Mouse (Mus musculus): ENCODE data around the gene Nt5c3b.

Nt5c3b gene

GRCm38 (mm10) chr11:100441797-100442196, at the start of gene Nt5c3b, which contains the start of gene Klhl10:
Nt5c3b (minus strand) TSS chr11:100441808.
Klhl10 (plus strand) TSS chr11:100441917.
- ChIA-PET CTCF (interaction anchor here in 3 of 4 experiments (0.5 to 1.5 kb wide), 7 partner anchors 16 to 1078 kb away, joined by 3 to 6 read pairs (median 4); no protein-coding TSS in a partner anchor), POLR2A (interaction anchor here (0.7 to 2.7 kb wide), 14 partner anchors 10 to 120 kb away, joined by 3 to 10 read pairs (median 4); partner anchors contain the start of genes Klhl11 (in 3 of the 4) and Acly (in 1 of the 4))

DNA sequence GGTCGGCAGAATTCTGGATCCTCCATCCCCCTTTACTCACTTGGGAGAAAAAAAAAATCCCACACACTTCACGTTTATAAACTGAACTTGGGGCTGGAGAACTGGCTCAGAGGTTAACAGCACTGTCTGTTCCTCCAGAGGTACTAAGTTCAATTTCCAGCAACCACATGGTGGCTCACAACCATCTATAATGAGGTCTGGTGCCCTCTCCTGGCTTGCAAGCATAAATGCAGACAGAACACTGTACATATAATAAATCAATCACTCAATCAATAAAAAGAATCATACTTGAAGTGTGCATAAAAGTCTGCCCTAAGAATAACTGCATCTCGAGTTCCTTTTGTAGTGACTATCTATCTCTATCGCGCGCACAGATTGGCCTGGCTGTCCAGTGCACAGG, 49.3 kb upstream of the Nt5c3b start:
- ChIA-PET CTCF (interaction anchor here in 2 of 4 experiments (0.6 to 1.2 kb wide), 5 partner anchors 8 to 167 kb away, joined by 3 to 4 read pairs (median 3); partner anchors contain the start of gene Klhl11 (in 1 of the 2)), POLR2A (interaction anchor here in 3 of 4 experiments (0.8 to 6.1 kb wide), 5 partner anchors 13 to 37 kb away, joined by 3 to 38 read pairs (median 4); partner anchors contain the start of genes Klhl11 (in 2 of the 3) and Acly (in 1 of the 3))

DNA sequence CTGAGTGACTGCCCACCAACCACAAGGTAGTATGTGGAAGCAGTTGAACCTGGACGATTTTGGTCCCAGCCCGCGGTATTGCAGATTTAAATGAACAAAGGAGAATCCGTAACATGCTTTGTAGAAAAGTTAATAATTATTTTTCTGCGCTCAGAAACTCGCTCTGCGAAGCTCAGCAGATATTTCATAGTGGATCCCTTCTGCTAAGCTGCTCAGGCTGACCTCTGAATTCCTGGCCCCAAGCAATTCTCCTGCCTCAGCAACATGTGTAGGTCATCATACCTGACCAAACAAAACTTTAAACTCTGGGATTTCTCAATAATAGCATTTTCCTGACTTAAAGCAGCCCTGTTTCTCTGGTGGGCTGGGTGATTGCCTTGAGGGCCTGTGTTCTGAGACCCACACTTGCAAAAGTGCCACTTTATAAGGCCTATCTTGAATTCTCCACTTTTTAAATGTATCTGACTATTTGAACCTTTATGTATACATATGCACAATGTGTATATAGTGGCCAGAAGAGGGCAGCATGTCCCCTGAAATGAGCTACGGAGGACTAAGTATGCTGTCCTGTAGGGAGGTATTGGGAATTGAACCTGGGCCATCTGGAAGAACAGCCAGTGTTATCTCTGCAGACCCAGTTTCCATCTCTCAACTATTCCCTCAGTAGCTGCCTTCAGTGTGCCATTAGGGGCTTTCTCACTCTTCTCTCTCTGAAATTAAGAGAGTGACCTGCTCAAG, 44.4 kb upstream of the Nt5c3b start:
- CTCF ChIA-PET: interaction anchor here in 3 of 4 experiments (0.5 to 2.0 kb wide), 18 partner anchors 9 to 408 kb away, joined by 3 to 7 read pairs (median 3); partner anchors contain the start of genes Acly (in 1 of the 3), Hspb9 (in 1 of the 3), Jup (in 1 of the 3) and Klhl10 (in 1 of the 3)
- POLR2A ChIA-PET: interaction anchor here (0.6 to 3.4 kb wide), 16 partner anchors 9 to 166 kb away, joined by 4 to 21 read pairs (median 6); partner anchors contain the start of genes Klhl11 (in 4 of the 4), Acly (in 3 of the 4) and Eif1 (in 2 of the 4)

DNA sequence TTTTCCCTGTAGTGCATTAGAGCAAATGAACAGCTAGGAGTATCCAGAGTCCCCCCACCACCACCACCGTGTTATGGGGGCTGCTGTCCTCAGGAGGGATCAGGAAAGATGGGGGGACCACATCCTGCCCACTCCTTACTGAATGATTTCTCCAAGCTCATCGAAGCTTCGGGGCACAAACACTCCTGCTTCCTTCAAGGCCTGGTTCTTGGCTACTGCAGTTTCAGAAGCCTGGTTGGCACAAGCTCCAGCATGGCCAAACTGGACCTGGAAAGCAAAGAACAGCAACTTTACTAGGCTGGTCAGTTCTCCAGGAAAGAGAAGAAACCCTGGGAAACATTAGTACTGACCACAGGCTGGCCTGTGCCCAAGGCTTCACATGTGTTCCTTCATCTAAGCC, 42.9 kb upstream of the Nt5c3b start:
- ChIA-PET POLR2A (interaction anchor here in 3 of 4 experiments (0.5 to 3.3 kb wide), 7 partner anchors 11 to 53 kb away, joined by 3 to 16 read pairs (median 3); partner anchors contain the start of genes Acly (in 1 of the 3) and Klhl11 (in 1 of the 3)), CTCF (no interaction called here)

DNA sequence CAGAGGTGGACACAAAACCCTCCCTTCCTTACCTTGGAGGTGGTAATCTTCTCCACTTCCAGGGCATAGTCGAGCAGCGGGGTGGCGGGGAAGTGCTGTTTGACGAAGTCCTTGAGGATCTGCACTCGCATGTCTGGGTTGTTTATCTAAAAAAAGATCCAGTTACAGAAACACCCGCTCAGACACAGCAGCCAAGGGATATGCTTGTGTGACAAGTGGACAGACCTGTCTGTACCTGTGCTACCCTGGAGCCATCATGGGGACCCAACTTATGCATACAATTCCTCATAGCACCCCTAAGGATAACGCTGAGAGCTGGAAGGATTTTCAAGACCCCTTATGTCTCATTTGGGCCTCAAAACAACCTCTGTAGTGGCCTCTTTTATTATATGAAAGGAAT, 37.5 kb upstream of the Nt5c3b start:
- ChIA-PET CTCF (interaction anchor here in 1 of 4 experiments (0.7 kb wide), 1 partner anchor 162 kb away, joined by 3 read pairs; no protein-coding TSS in a partner anchor), POLR2A (interaction anchor here in 3 of 4 experiments (0.5 to 1.2 kb wide), 10 partner anchors 8 to 159 kb away, joined by 3 to 5 read pairs (median 3); partner anchors contain the start of genes Acly (in 1 of the 3) and Eif1 (in 1 of the 3))

- ChIA-PET POLR2A (interaction anchor here in 3 of 4 experiments (0.6 to 3.7 kb wide), 11 partner anchors 11 to 156 kb away, joined by 3 to 21 read pairs (median 5); partner anchors contain the start of genes Acly (in 2 of the 3), Eif1 (in 1 of the 3) and Jup (in 1 of the 3)), CTCF (no interaction called here)
Measured at GRCm38 (mm10) chr11:100476281-100476680, 34.7 kb upstream of the Nt5c3b start.

- ChIA-PET CTCF (interaction anchor here in 2 of 4 experiments (0.8 to 1.5 kb wide), 13 partner anchors 16 to 111 kb away, joined by 3 to 8 read pairs (median 3); partner anchors contain the start of genes Acly (in 2 of the 2) and Jup (in 1 of the 2)), POLR2A (interaction anchor here (0.6 to 4.4 kb wide), 61 partner anchors 8 to 1551 kb away, joined by 3 to 30 read pairs (median 5); partner anchors contain the start of genes Acly (in 3 of the 4), Jup (in 3 of the 4), Eif1 (in 2 of the 4) and Klhl10 (in 2 of the 4))
Measured at GRCm38 (mm10) chr11:100472935-100473295, 31.3 kb upstream of the Nt5c3b start.

GRCm38 (mm10) chr11:100472197-100472934, 30.8 kb upstream of the Nt5c3b start, which contains the start of gene Klhl11:
Klhl11 (minus strand) TSS chr11:100472741.
- CTCF ChIA-PET: interaction anchor here (0.6 to 1.5 kb wide), 30 partner anchors 14 to 1568 kb away, joined by 3 to 8 read pairs (median 3); partner anchors contain the start of genes Acly (in 2 of the 4), Fkbp10 (in 1 of the 4) and Jup (in 1 of the 4)
- POLR2A ChIA-PET: interaction anchor here (0.6 to 4.4 kb wide), 100 partner anchors 8 to 1551 kb away, joined by 3 to 30 read pairs (median 4); partner anchors contain the start of genes Acly (in 3 of the 4), Jup (in 3 of the 4), Klhl10 (in 3 of the 4) and Nt5c3b (in 3 of the 4)

DNA sequence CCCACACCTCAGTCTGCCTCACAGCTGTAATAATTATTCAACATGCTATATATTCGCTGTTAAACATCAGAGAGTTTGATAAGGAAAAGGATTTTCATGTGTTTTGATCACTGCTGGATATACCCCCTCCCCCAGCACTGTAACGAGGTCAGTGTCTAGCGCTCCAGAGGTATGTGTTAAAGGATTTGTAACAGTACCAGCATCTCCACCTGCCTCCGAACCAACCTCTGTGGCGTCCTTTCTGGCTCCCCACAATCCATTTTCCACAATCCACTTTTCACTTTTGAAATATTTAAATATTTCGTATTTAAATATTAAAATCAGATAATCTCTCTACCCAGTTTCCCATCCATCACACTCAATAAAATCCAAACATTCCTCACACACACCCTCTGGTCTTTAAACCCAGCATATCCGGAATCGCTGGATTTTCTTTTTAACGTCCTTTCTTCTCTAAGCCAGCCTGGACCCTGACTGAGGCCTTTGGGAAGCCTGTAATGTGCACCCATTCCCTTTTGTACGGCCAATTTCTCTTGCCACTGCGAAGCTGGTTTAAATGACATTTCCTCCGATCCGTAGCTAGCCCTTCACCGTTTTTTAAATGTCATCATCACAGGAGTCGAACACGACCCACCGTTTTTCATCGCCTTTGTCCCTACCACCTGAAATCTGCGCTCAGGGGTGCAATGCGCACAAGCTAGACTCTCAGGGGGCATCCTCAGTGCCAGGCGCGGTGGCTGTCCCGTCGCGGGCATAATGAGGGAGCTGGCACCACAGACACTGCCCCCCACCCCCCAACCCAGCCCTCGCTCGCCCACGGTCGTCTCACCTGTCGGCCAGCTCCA, 30.0 kb upstream of the Nt5c3b start:
- ChIA-PET CTCF (interaction anchor here (0.6 to 1.5 kb wide), 17 partner anchors 15 to 1568 kb away, joined by 3 to 8 read pairs (median 3); partner anchors contain the start of genes Acly (in 1 of the 4) and Jup (in 1 of the 4)), POLR2A (interaction anchor here (0.6 to 4.4 kb wide), 88 partner anchors 8 to 337 kb away, joined by 3 to 30 read pairs (median 4); partner anchors contain the start of genes Acly (in 3 of the 4), Jup (in 3 of the 4), Klhl10 (in 3 of the 4) and Nt5c3b (in 3 of the 4))

DNA sequence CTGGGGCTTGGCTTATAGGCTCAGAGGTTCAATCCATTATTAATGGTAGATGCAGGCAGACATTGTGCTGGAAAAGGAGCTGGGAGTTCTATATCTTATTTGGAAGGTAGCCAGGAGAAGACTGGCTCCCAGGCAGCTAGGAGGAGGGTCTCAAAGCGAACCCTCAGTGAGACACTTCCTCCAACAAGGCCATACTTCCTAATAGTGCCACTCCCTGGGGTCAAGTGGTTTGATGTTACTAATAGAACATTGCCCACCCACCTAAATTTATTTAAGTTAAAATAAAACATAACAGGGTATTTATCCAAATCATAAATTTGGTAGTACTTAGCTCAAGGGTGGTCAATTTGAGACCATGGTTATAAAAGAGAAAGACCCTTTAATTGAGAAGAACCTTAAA, 24.2 kb upstream of the Nt5c3b start:
- ChIA-PET CTCF (interaction anchor here in 1 of 4 experiments (0.5 kb wide), 1 partner anchor 41 kb away, joined by 3 read pairs; no protein-coding TSS in a partner anchor), POLR2A (interaction anchor here in 2 of 4 experiments (0.6 to 1.0 kb wide), 5 partner anchors 13 to 834 kb away, joined by 3 to 8 read pairs (median 3); partner anchors contain the start of gene Acly (in 1 of the 2))

- CTCF ChIA-PET: interaction anchor here in 1 of 4 experiments (0.5 kb wide), 1 partner anchor 40 kb away, joined by 3 read pairs; no protein-coding TSS in a partner anchor
- POLR2A ChIA-PET: interaction anchor here in 2 of 4 experiments (0.6 to 1.6 kb wide), 6 partner anchors 9 to 833 kb away, joined by 3 to 8 read pairs (median 4); partner anchors contain the start of gene Acly (in 1 of the 2)
Measured at GRCm38 (mm10) chr11:100465229-100465792, 23.7 kb upstream of the Nt5c3b start.

DNA sequence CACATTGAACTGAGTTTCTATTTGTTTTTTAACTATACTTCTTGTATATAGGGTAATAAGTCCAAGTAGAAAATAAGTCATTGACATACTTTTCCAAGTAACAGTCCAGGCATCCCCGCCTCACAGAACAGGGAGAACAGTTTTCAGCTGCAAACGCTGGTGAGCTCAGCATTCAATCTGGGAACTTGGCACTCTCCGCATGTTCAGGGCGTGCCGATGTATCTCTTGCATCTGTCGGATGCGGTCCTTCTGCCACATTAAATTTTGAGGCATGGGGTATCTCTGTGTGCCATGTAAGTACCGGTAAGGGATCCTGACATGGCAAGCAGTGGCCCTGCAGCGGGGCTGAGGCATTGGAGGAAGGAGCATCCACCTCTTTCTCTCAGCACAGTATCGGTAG, 21.1 kb upstream of the Nt5c3b start:
- ChIA-PET POLR2A (interaction anchor here in 3 of 4 experiments (0.9 to 3.9 kb wide), 6 partner anchors 8 to 143 kb away, joined by 3 to 23 read pairs (median 4); partner anchors contain the start of genes Eif1 (in 1 of the 3) and Klhl11 (in 1 of the 3)), CTCF (interaction anchor here in 1 of 4 experiments (1.0 kb wide), 1 partner anchor 66 kb away, joined by 3 read pairs; the partner anchor contains the start of gene Jup)

GRCm38 (mm10) chr11:100457711-100458110, 16.1 kb upstream of the Nt5c3b start:
- POLR2A ChIA-PET: interaction anchor here in 3 of 4 experiments (1.0 to 4.8 kb wide), 12 partner anchors 10 to 138 kb away, joined by 3 to 30 read pairs (median 6); partner anchors contain the start of genes Klhl11 (in 3 of the 3), Acly (in 1 of the 3), Eif1 (in 1 of the 3) and Jup (in 1 of the 3)
- CTCF ChIA-PET: interaction anchor here in 2 of 4 experiments (1.4 to 1.5 kb wide), 2 partner anchors 15 to 304 kb away, joined by 3 to 6 read pairs; partner anchors contain the start of gene Klhl11 (in 1 of the 2)

- POLR2A ChIA-PET: interaction anchor here in 3 of 4 experiments (1.1 to 4.8 kb wide), 12 partner anchors 11 to 137 kb away, joined by 4 to 30 read pairs (median 6); partner anchors contain the start of genes Klhl11 (in 3 of the 3), Acly (in 1 of the 3), Eif1 (in 1 of the 3) and Jup (in 1 of the 3)
- CTCF ChIA-PET: interaction anchor here in 1 of 4 experiments (1.4 kb wide), 1 partner anchor 305 kb away, joined by 3 read pairs; no protein-coding TSS in a partner anchor
Measured at GRCm38 (mm10) chr11:100457247-100457646, 15.6 kb upstream of the Nt5c3b start.

- CTCF ChIA-PET: interaction anchor here in 1 of 4 experiments (0.6 kb wide), 1 partner anchor 1079 kb away, joined by 5 read pairs; no protein-coding TSS in a partner anchor
- POLR2A ChIA-PET: interaction anchor here in 2 of 4 experiments (1.1 to 2.7 kb wide), 8 partner anchors 29 to 87 kb away, joined by 3 to 10 read pairs (median 4); partner anchors contain the start of genes Klhl11 (in 2 of the 2), Acly (in 1 of the 2), Hap1 (in 1 of the 2) and Jup (in 1 of the 2)
Measured at GRCm38 (mm10) chr11:100442625-100443024, 1.0 kb upstream of the Nt5c3b start.
